Comparison of ENCODE assay signal across 8 mouse cellular contexts in the genomic region with DNA sequence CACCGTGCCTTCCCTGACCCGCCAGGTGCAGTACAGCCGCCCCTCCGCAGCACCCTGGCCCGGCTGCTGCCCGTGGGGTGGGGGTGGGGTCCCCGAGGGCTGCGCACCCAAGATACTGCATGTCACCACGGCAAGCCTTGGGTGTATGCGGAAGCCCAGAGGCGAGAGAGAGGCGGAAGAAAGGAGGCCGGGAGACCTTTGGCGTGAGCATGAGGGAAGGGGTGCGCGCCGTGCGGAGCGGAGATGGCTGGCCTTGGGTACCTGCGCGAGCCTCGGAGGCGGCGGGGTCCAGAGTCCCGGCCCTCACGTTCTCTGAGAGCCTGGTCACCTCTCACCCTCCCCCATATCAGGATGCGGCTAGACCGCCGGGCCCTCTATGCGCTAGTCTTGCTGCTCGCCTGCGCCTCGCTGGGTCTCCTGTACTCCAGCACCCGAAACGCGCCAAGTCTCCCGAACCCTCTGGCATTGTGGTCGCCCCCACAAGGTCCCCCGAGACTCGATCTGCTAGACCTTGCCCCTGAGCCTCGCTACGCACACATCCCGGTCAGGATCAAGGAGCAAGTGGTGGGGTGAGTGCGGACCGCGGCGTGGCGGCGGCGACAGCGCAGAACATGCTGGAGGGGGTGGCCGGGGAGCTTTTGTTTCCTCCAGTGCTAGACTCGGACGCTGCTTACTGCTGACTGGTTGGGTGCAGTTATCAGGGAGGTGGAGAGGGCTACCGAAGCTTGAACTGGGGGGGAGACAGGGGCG. TPM values are rescaled to one million over a fixed set of nuclear protein-coding genes. Genes with fewer than 3 reads are reported as not detected.
DNase-seq lines count a peak whose midpoint lies in the region; TF ChIP-seq lines count a peak whose summit lies in the region.

No protein-coding gene starts in this region.

- H3K27ac ChIP-seq in embryonic fibroblast, embryonic 13.5 days (ENCODE audit: insufficient read depth, low read length) = peak overlapping the region; percentile 70

- TF ChIP-seq POLR2A in embryonic fibroblast, embryonic 13.5 days (IDR thresholded peaks at IDR 0.05; ENCODE audit: low read depth, low read length) = peak; percentile 65

- H3K4me1 ChIP-seq in embryonic fibroblast, embryonic 13.5 days (ENCODE audit: control insufficient read depth, insufficient read depth, low read length) = no peaks in the 10 kb centered on the region

- peak overlapping the region; percentile 60 for H3K4me3 ChIP-seq in embryonic fibroblast, embryonic 13.5 days (ENCODE audit: insufficient read depth, low read length)

- TF ChIP-seq CTCF in embryonic fibroblast, embryonic 13.5 days (IDR thresholded peaks at IDR 0.05; ENCODE audit: borderline replicate concordance, insufficient read depth, low read length) = no peak

- peak; percentile 57 to 63 for DNase-seq in layer of hippocampus, postnatal 10 days (ENCODE audit: low spot score in 2 of 2)
- DNase-seq in layer of hippocampus, adult 9-11 months = no peak
- peak; percentile 25 to 48 for DNase-seq in adrenal gland, postnatal 36 days
- DNase-seq in induced T-regulatory cell, adult 2 months (ENCODE audit: low read depth) = peak; percentile 91
- DNase-seq in lung, postnatal 14 days = peak; percentile 46
- peak; percentile 53 for DNase-seq in right cerebral cortex, postnatal 14 days
- no peak for DNase-seq in adipocyte (ENCODE audit: low spot score)

RNA-seq across cellular contexts. Expression of a gene that starts 0.8 kb away (rescaled TPM):
- 100 to 1,000 TPM; 107 to 116 TPM for total RNA-seq in layer of hippocampus, postnatal 10 days (2021)
- total RNA-seq in adrenal gland, postnatal 36 days (2021) = 1 to 10 TPM; 6.3 to 6.8 TPM
- 28.3 and 39.3 TPM in 2 replicates for polyA plus RNA-seq in embryonic fibroblast, embryonic 13.5 days (2011; ENCODE audit: insufficient read length, low read depth, missing spikeins)

RNA-seq across cellular contexts. Expression of a gene that starts 14.6 kb away (rescaled TPM):
- 1 to 10 TPM; 2.0 to 2.6 TPM for total RNA-seq in layer of hippocampus, postnatal 10 days (2021)
- total RNA-seq in adrenal gland, postnatal 36 days (2021) = 1 to 10 TPM in 1 of 2 experiments, under 1 TPM in 1; 0.89 to 1.1 TPM
- polyA plus RNA-seq in embryonic fibroblast, embryonic 13.5 days (2011; ENCODE audit: insufficient read length, low read depth, missing spikeins) = 2.2 and 2.8 TPM in 2 replicates

RNA-seq across cellular contexts. Expression of a gene that starts 24.1 kb away (rescaled TPM):
- total RNA-seq in layer of hippocampus, postnatal 10 days (2021) = 100 to 1,000 TPM; 125 to 132 TPM
- 10 to 100 TPM; 19.0 to 21.6 TPM for total RNA-seq in adrenal gland, postnatal 36 days (2021)
- polyA plus RNA-seq in embryonic fibroblast, embryonic 13.5 days (2011; ENCODE audit: insufficient read length, low read depth, missing spikeins) = 187 TPM in 2 replicates

RNA-seq across cellular contexts. Expression of a gene that starts 29.7 kb away (rescaled TPM):
- total RNA-seq in layer of hippocampus, postnatal 10 days (2021) = 100 to 1,000 TPM; 187 to 203 TPM
- total RNA-seq in adrenal gland, postnatal 36 days (2021) = 10 to 100 TPM; 52.4 to 71.7 TPM
- 62.3 and 82.0 TPM in 2 replicates for polyA plus RNA-seq in embryonic fibroblast, embryonic 13.5 days (2011; ENCODE audit: insufficient read length, low read depth, missing spikeins)

RNA-seq across cellular contexts. Expression of a gene that starts 44.9 kb away (rescaled TPM):
- total RNA-seq in layer of hippocampus, postnatal 10 days (2021) = 10 to 100 TPM; 94.3 to 98.3 TPM
- 100 to 1,000 TPM; 120 to 138 TPM for total RNA-seq in adrenal gland, postnatal 36 days (2021)
- polyA plus RNA-seq in embryonic fibroblast, embryonic 13.5 days (2011; ENCODE audit: insufficient read length, low read depth, missing spikeins) = 84.1 and 87.6 TPM in 2 replicates

Comparison
In these comparisons a context has a peak if more than half of its experiments do, and no peak if none do; other contexts are left out.
1. DNase-seq: peak in layer of hippocampus, postnatal 10 days (2 of 2), adrenal gland, postnatal 36 days (2 of 2), induced T-regulatory cell, adult 2 months (single experiment), lung, postnatal 14 days (single experiment) and right cerebral cortex, postnatal 14 days (single experiment); none in layer of hippocampus, adult 9-11 months (single experiment) and adipocyte (single experiment).
2. RNA of a gene that starts 0.8 kb away (total RNA-seq): 107 to 116 TPM in layer of hippocampus, postnatal 10 days; 6.3 to 6.8 TPM in adrenal gland, postnatal 36 days; every median in the first group is over 10 times any median in the second.
3. RNA of a gene that starts 24.1 kb away (total RNA-seq): 125 to 132 TPM in layer of hippocampus, postnatal 10 days; 19.0 to 21.6 TPM in adrenal gland, postnatal 36 days; every median in the first group is over 4 times any median in the second.